8 mouse cellular contexts compared by ENCODE assay signal in the genomic region with DNA sequence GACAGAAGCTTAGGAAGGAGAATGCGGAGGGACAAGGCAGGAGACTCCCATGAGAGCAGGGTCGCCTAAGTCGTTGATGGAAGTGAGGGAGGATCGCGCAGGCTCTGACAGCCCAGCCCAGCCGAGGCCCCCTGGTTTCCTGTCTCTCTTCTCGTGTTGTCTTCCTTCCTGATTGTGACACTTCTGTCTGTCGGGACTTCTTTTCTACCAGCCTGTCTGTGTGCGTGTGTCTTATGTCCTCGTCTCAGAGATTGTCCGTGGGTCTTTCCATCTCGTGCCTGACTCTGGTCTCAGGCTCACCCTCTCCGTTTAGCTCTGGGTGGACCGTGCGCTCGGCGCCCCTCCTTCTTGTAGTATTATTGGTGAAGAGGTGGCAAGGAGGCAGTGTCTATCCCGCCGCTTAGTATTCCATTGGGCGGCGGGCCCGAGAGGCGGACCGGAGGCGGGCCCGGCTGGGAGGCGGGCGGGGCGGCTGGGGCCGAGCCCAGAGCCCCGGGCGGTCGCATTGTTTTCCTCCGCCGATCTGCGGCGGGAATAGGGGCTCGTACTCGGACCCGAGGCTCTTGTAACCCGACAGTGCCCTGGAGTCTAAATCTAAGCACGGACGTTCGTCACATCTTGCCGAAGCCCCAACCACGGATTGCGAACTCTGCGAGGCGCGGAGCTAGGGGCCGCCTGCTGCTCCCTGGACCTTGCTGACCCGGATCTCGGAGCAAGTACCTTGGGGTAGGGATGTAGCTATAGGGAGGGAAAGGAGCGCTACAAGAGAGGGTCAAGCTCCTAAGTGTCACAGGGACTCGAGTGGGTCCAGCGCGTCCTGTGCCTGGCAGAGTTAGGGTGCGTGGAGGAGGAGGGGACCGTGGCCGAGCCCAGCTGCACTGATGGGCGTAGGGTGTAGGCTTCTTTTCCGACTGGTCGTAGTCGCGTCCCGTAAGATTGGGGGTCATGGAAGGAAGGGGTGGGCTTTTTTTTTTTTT. TPM values are rescaled to one million over a fixed set of nuclear protein-coding genes. Genes with fewer than 3 reads are reported as not detected.
A peak's percentile ranks its signal among the peaks of the same experiment; 100 is the strongest.
DNase-seq lines count a peak whose midpoint lies in the region; ATAC-seq and TF ChIP-seq lines count a peak whose summit lies in the region.

Gene Sema6c (plus strand): TSS at position 471 of the 977 bp plus-strand sequence.

- peak within 1 kb of the TSS; percentile 67 for H3K4me3 ChIP-seq in forebrain, embryonic 15.5 days
- H3K4me3 ChIP-seq in layer of hippocampus, adult 2 months = peak within 1 kb of the TSS; percentile 60
- peak within 1 kb of the TSS; percentile 77 for H3K4me3 ChIP-seq in lung, embryonic 14.5 days (ENCODE audit: low read depth, low read length)
- peak within 1 kb of the TSS; percentile 84 for H3K4me3 ChIP-seq in olfactory bulb, adult 2 months (ENCODE audit: insufficient read depth, low read depth, low read length)
- peak within 1 kb of the TSS; percentile 83 for H3K4me3 ChIP-seq in thymus, adult 2 months (ENCODE audit: control insufficient read depth, insufficient read depth, low read length)

- H3K9me3 ChIP-seq in forebrain, embryonic 15.5 days = no peaks in the 10 kb centered on the region
- no peaks in the 10 kb centered on the region for H3K9me3 ChIP-seq in lung, embryonic 14.5 days (ENCODE audit: low read depth, low read length)

- peak within 1 kb of the TSS; percentile 83 for H3K27ac ChIP-seq in forebrain, embryonic 15.5 days (replicated peaks)
- peak within 1 kb of the TSS; percentile 77 for H3K27ac ChIP-seq in layer of hippocampus, adult 2 months
- H3K27ac ChIP-seq in lung, embryonic 14.5 days (ENCODE audit: low read depth) = no peak within 1 kb of the TSS
- 0 out of 2 replicates have a peak within 1 kb of the TSS, but pooled peaks have one; percentile 17 for H3K27ac ChIP-seq in olfactory bulb, adult 2 months (ENCODE audit: insufficient read depth, low read depth, low read length)
- H3K27ac ChIP-seq in thymus, adult 2 months (ENCODE audit: control insufficient read depth, insufficient read depth, low read length) = no peak within 1 kb of the TSS

- intact Hi-C loops in heart, postnatal 36 days (cut with DNase I) = loop anchor here (5.0 kb wide), 1 partner anchor 102 kb away; no protein-coding TSS in a partner anchor

- H3K36me3 ChIP-seq in forebrain, embryonic 15.5 days = peaks cover 10% of the 10 kb centered on the region; the same call in 1 of the 2 replicates
- H3K36me3 ChIP-seq in lung, embryonic 14.5 days (ENCODE audit: insufficient read depth) = peaks cover 3% of the 10 kb centered on the region; the same call in 1 of the 2 replicates
- no peaks in the 10 kb centered on the region for H3K36me3 ChIP-seq in thymus, adult 2 months (ENCODE audit: control insufficient read depth, insufficient read depth, low read length)

- ATAC-seq in forebrain, embryonic 15.5 days (replicated peaks) = peak; percentile 98
- ATAC-seq in lung, embryonic 14.5 days (ENCODE audit: insufficient read depth) = peak; percentile 97

- peaks cover 36% of the 10 kb centered on the region for H3K4me1 ChIP-seq in forebrain, embryonic 15.5 days
- peaks cover 19% of the 10 kb centered on the region for H3K4me1 ChIP-seq in lung, embryonic 14.5 days (ENCODE audit: insufficient read depth)
- peaks cover 29% of the 10 kb centered on the region for H3K4me1 ChIP-seq in olfactory bulb, adult 2 months (ENCODE audit: control insufficient read depth, insufficient read depth, low read length)
- peaks cover 15% of the 10 kb centered on the region for H3K4me1 ChIP-seq in thymus, adult 2 months (replicated peaks; ENCODE audit: control insufficient read depth, insufficient read depth, low read length)

- peak within 1 kb of the TSS; percentile 84 for H3K9ac ChIP-seq in forebrain, embryonic 15.5 days (replicated peaks)
- peak within 1 kb of the TSS; percentile 63 for H3K9ac ChIP-seq in lung, embryonic 14.5 days

- peak; percentile 84 for DNase-seq in ES-CJ7 (ENCODE audit: low read depth, low spot score)
- DNase-seq in cerebellum, adult 11 months = peak; percentile 87
- peak; percentile 88 for DNase-seq in heart, postnatal 36 days
- DNase-seq in layer of hippocampus, adult 2 months (ENCODE audit: low spot score in 2 of 2) = peak; percentile 87 to 92
- peak; percentile 94 for DNase-seq in lung, embryonic 14.5 days
- peak; percentile 85 for DNase-seq in thymus, adult 2 months

- under 1% methylated on average over 66 of the region's 66 CpGs for WGBS in forebrain, embryonic 15.5 days
- WGBS in lung, embryonic 14.5 days = under 1% methylated on average over 66 of the region's 66 CpGs
- under 1% methylated on average over 66 of the region's 66 CpGs for whole genome bisulfite sequencing in olfactory bulb, adult 2 months
- under 1% methylated on average over 66 of the region's 66 CpGs for WGBS in thymus, adult 2 months

- TF ChIP-seq CTCF in layer of hippocampus, adult 2 months (conservative IDR thresholded peaks at IDR 0.05) = no peak
- TF ChIP-seq CTCF in lung, embryonic 14.5 days (IDR thresholded peaks at IDR 0.05; ENCODE audit: low read depth) = no peak
- TF ChIP-seq CTCF in olfactory bulb, adult 2 months (IDR thresholded peaks at IDR 0.05; ENCODE audit: insufficient read depth, low read depth, low read length) = no peak
- peak; percentile 73 for TF ChIP-seq CTCF in thymus, adult 2 months (IDR thresholded peaks at IDR 0.05; ENCODE audit: borderline replicate concordance, control insufficient read depth, extremely low read depth, insufficient read depth, low read length, poor library complexity)

- peak within 1 kb of the TSS; percentile 75 for H3K4me2 ChIP-seq in forebrain, embryonic 15.5 days (replicated peaks)
- H3K4me2 ChIP-seq in lung, embryonic 14.5 days = peak within 1 kb of the TSS; percentile 93

- H3K27me3 ChIP-seq in forebrain, embryonic 15.5 days = no peaks in the 10 kb centered on the region
- H3K27me3 ChIP-seq in lung, embryonic 14.5 days (ENCODE audit: insufficient read depth, low read length) = no peaks in the 10 kb centered on the region
- H3K27me3 ChIP-seq in thymus, adult 2 months (ENCODE audit: control insufficient read depth, insufficient read depth, low read length) = peaks cover 6% of the 10 kb centered on the region; the same call in 1 of the 2 replicates

- peak; percentile 44 for TF ChIP-seq POLR2A in olfactory bulb, adult 2 months (IDR thresholded peaks at IDR 0.05; ENCODE audit: insufficient read depth, low read depth, low read length)
- 0 out of 2 replicates have a peak, but pooled peaks have one; percentile 45 for TF ChIP-seq POLR2A in thymus, adult 2 months (IDR thresholded peaks at IDR 0.05; ENCODE audit: control insufficient read depth, extremely low read depth, insufficient read depth, low read length, poor library complexity)

RNA-seq across cellular contexts. Expression of gene Sema6c, which starts in this region (rescaled TPM):
- polyA plus RNA-seq in forebrain, embryonic 15.5 days (2015; fragmentation: Nextera tagmentation; extraction: Ambion mirVana) = 30.4 and 34.1 TPM in 2 replicates
- 10 to 100 TPM in 1 of 2 experiments, 1 to 10 TPM in 1; 4.7 to 10.2 TPM for total RNA-seq in heart, postnatal 36 days (2021)
- 10 to 100 TPM; 33.9 to 46.6 TPM for total RNA-seq in layer of hippocampus, adult 2 months (2021)
- 3.7 and 5.4 TPM in 2 replicates for polyA plus RNA-seq in lung, embryonic 14.5 days (2014; fragmentation: Nextera tagmentation; extraction: Ambion mirVana)
- polyA plus RNA-seq in olfactory bulb, adult 2 months (2012; ENCODE audit: insufficient read depth, insufficient read length, low replicate concordance, missing spikeins) = not detected in 2 replicates
- 12.0 and 14.0 TPM in 2 replicates for polyA plus RNA-seq in thymus, adult 2 months (2012; rRNA removed)

Comparison
In these comparisons a context has a peak if more than half of its experiments do, and no peak if none do; other contexts are left out.
1. H3K27ac ChIP-seq: peak in forebrain, embryonic 15.5 days (single experiment), layer of hippocampus, adult 2 months (single experiment) and olfactory bulb, adult 2 months (single experiment); none in lung, embryonic 14.5 days (single experiment) and thymus, adult 2 months (single experiment).
2. Peak in every context shown above with its lines, with median percentiles within 50 percentile points of each other: DNase-seq and H3K4me3 ChIP-seq.